Mouse (Mus musculus): ENCODE measurements at regions not wholly inside any gene's neighbourhood (a gene's known extent, or its start where the extent isn't known, plus 50 kb on each side); places are given as distances from the start of the nearest gene placed in this dataset.

DNA sequence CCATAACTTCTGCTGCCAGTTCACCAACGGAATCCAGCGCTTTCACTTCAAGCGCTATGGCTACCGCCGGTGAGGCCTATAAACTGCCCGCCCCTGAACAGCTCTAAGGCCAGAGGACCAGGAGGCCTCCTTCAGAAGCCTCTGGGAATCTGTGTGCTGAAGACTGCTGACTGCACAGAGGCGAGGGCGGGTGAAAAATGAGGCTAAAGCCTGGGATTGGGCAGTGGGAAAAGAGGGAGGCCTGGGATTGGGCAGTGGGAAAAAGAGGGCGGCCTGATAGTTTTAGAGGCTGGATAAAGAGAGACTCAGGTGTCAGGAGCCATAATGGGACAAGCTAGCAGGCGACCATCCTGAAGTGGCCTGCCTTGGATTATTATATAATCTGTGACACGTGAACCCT is 80.8 kb downstream of the Plekhb2 start:
- DNase-seq, result no peak

DNA sequence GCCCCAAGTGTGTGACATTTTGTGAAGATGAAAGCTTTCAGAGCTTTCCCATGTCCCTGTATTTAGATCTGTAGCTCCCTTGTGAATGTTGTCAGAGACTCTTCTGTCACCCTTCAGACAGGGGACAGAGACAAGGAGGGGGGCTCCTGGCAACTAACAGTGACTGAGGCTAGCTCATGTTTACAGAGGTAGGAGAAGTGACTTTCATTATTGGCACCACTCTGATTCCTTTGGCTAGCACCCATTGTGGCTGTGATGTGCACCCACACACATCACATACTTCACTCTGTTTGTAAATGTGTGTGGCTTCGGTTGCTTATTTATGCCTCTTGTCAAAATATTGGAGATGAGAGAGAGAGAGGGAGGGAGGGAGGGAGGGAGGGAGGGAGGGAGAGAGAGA is 93.4 kb downstream of the Plekhb2 start:
- DNase-seq, result no peak

DNA sequence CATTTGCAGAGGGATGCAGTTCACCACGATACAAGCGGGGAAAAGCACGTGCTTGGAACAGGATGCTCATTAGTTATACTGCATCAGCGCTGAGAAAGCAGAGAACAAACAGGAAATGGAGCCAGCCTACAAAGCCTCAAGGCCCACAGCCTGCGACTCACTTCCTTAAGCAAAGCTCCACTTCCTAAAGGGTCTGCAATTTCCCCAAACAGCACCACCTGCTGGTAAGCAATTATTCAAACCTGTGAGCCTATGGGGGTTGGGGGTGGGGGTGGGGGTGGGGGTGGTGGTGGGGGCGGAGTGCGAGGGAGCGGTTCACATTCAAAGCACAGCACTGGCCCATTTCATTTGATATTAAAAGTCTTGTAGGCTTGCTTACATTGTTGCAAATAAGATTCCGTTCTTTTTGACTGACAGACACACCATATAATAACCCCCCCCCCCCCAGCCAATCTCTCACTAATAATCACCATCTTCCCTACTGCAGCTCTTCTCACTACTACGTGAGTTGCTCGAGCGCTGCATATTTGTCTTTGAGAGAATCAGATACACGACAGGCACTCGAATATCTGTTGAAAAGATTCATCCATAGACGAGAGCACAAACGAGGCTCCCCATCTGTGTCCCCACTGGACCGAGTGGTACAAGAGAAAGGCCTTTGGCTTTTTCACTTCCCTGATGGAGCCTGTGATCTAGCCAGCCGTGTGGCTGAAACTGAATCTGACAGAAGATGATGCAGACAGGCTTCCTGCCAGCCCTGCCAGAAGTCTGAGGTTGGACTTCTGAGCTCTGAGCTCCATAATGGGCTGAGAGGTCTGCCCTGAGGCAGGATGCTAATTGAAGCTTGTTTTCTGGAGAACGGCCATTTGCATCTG is 112.1 kb downstream of the Plekhb2 start:
- DNase-seq, result no peak

DNA sequence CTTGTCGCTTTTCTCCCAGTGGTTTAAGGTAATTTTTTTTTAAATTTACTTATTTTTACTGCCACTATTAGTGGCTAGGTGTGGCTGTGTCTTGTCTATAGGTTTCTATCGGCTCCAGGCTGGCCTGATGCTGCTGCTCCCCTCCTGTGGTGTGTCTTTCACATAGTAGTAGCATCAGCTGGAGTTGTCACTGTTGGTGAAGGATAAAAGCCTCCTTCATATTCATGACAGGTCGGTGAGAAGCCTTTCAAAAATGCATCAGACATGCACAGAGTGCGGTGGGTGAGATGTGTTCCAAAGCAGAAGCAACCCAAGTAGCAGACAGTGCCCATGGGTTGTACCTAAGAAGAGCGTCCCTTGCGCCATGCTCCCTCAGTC is 112.7 kb downstream of the Plekhb2 start:
- no peak for DNase-seq

DNA sequence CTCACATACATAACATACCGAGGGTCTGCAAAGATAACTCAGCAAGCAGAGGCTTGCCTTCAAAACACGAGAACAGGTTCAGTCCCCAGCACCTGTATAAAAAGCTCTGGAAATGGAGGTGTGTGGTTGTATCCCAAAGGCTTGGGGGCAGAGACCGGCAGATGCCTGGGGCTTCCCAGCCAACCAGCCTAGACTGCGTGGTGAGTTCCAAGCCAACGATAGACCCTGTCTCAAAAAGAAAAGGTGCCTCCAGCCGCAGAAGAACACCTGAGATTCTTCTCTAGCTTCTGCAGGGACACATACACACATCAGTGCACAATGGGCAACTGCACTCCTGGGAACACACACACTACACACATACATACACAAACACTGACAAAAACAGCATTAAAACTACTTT is 125.0 kb downstream of the Plekhb2 start:
- DNase-seq, result no peak

DNA sequence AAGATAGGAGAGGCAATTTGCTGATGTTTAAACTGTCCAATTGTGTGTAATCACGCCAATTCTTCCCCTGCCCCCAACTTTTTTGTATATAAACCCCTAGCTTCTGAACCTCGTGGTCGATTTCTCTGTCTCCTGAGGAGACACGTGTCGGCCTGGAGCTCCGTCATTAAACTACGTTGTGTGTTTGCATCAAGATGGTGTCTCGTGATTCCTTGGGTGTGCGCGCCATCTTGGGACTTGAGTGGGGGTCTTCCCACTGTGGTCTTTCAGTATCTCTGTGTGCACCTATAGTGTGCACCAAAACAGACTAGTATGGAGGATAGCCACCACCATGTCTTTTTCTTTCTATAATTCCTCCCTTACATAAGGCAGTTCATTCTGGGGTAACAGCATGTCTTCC is 128.4 kb downstream of the Plekhb2 start:
- no peak for DNase-seq

DNA sequence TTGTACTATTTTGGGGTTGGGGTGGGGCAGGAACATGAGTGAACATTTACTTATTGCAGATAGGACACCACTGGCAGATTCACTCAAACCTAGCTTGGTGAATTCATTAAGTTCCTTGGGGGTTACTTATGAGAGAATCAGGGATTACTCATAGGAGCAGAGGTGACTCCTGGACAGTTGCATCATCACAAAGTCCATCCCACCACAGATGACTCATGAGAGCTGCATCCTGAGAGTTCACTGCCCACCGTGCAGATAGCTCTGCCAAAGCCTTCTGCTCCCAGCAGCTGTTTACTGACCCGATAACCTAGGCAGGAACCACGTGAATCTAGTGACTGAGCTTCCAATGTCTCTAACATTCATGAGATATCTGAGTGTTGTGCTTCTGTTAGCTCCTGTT is 129.6 kb downstream of the Plekhb2 start:
- no peak for DNase-seq

DNA sequence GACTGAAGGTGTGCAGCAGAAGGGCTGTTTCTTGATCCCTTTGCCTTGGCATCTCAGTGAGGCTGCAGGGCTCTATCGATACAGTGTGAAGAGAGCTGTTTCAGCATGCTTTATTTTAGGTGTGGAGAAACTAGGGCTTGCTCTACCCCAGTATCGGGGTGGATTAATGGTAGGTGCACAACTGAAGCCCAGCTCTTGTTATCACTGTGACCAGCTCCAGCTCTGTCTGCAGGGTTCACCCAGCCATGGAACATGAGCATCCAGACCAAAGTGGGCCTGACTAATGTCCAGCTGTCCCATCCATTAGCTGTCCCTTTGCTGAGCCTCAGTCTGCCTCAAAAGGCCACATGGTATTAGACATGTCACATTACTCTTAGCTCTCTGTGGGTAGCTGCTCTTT is 132.2 kb downstream of the Plekhb2 start:
- no peak for DNase-seq

DNA sequence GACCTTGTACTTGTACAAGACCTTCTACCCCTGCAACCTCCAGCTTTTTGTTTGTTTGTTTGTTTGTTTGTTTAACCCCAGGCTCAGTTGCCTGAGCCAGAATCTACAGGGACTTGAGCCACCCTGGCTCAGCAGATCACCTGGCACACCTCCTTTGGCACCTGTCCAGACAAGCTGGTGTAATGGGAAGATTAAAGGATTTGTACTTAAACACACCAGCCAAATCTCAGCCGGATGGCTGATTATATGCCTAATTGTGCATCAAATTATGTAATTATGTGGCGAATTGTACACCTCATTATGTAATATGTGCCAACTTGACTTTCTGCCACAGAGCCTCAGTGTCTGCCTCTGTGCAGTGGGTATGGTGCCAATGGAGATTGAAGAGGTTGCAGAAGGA is 133.2 kb downstream of the Plekhb2 start:
- no peak for DNase-seq

DNA sequence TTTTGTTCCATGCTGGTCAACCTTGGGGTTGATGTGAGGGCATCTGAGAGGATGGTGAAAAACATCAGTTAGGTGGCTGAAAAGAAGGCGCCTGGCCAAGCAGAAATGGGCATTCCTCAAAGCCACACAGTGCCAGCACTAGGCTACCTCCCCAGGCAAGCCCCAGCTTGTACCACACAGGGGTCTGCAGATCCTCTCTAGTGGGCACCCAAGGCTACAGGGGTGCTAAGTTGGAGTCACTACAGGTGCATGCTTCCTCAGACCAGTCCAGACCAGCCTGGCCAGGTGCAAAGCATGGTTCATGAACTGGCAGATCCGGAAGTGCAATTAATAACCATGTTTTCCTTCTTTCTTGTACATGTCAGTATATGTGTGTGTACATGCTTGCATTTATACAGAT is 137.1 kb downstream of the Plekhb2 start:
- no peak for DNase-seq

DNA sequence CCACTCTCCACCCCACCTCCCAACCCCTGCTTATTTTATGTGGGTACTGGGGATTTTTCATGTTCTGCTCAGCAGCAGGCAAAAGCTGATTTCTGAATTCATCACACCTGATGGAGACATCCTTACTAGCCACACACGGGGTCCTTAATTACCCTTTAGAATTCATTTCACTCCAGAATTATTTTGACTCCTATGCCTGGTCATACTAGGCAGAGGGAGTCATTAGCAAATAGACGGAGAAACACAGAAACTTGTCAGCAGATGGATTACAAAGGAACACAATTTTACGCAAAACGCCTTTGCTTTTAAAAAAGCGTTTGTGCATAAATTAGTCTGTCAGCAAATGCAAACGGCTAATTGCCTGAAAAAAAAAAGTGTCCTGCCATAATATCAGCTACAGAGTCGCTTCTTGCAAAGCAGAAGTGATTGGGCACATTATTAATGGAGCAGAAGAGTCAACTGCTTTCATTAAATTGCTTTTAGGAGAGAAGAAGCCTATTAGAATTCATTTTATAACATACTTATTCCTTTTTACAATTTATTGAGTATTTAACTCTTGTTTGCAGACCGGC is 138.0 kb downstream of the Plekhb2 start:
- DNase-seq, result no peak

DNA sequence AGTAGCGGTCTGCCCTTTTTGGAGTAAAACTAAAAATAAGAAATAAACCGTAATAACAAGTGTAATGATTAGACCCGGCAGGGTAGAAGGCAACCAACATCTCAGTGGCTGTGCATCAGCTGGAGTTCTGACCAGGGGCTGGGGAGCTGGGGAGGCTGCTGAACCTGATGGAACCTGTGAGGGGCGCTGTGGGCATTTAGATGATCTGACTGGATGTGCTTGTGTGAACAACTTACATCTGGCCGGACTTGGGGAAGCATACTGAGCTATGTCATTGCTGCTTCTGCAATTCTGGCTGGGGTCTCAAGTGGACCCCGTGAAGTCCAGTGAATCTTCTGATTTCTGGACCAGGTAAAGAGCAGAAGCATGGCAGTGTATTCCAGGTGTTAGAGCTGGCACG is 138.4 kb downstream of the Plekhb2 start:
- no peak for DNase-seq

DNA sequence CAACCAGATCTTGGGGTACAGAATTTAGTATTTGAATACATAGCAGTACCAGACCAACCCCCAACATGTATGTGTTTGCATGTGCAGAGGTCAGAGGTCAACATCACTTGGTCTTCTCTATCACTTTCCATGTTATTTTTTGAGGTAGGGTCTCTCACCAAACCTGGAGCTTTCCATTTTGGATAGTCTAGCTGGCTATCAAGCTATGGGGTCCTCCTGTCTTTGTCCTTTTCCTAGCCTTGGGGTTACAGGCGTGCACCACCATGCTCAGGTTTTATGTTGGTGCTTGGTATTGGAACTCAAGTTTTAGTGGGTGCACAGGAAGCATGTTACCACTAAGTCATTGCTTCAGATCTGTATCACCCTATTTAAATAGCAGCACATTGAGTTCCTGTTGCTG is 151.0 kb downstream of the Plekhb2 start:
- no peak for DNase-seq

DNA sequence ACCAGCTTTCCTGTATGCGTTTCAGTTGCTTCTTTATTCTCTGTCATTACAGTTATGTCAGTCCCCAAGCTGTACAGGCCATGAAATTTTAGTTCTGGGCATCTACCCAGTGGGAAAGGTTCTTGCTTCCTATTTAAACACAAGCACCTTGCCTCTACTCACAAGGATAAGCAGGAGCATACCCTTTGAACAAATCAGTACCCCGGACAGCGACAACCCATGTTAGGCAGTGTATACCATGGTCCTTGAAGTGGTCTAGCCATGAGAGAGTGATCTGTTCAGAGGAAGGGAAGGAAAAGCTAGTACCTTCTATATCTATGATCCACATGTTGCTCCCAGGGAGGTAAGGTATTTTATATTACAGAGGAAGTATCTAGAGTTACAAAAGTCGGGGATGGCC is 167.7 kb downstream of the Plekhb2 start:
- no peak for DNase-seq

DNA sequence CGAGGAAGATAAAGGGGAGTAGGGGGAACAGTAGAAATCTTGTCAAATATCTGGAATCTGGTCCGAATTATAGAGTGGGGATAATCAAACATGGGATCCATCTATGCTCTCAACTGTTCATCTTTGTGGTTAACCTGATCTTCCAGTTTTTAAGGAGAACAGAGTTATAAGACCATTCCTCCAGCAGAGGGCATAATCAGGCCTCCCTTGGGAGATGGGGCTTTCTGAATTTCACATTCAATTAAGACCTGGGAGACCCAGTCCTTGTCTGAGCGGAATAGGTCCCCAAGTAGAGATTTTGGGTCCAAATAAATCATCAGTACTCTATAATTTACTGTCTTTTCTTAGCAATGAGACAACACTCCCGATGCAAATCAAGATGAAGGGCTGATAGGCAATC is 182.8 kb downstream of the Plekhb2 start:
- no peak for DNase-seq

DNA sequence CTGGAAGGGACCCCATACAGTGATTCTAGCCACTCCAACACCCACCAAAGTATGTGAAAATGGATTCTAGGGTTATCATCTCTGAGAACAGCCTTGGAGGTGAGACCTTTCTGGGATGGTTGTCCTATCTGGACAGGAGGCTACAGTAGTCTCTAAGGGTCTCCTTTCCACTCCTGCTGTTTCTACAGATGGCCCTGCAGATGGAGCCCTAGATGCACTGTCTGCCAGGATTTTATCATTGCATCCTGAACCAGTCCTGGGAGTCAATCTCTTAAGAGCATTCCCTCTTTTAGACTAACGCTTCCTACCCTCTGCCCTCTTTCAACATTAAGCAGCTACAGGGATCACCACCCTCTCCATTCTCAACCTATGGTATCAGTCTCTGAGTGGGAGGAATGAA is 223.0 kb downstream of the Plekhb2 start:
- peak; percentile 2 for DNase-seq

DNA sequence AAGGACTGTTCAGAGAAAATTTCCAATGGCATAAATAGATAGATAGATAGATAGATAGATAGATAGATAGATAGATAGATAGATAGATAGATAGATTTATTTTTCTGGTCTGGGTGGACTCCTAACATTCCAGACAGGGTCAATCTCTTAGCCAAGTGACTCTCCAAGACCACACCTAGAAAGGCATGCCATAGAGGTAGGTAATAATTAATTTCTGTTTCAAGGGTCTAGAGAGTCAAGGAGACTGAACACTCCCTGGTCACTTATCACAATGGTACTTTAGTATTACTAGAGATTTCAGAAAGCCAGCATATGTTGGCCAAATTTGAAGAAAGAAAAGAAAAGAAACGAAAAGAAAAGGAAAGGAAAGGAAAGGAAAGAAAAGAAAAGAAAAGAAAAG is 245.1 kb downstream of the Plekhb2 start:
- DNase-seq, result no peak

DNA sequence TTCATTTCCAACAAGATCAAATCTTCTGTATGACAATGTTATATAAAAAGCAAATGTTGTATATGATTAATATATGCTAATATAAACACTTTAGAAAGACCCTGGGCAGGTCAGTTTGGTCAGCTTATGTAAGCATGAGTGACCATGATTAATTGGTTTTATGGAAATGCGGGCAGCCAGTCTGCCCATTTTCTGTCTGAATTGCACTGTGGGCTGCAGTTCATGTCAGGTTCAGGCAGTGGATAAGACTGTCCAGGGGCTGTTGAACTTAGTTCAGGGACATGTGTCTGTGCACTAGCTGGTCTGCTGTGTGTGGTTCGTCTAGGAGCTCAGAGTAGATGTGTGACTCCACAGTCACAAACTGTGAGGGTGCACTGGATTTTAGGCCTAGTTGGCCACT is 246.0 kb downstream of the Plekhb2 start:
- no peak for DNase-seq

DNA sequence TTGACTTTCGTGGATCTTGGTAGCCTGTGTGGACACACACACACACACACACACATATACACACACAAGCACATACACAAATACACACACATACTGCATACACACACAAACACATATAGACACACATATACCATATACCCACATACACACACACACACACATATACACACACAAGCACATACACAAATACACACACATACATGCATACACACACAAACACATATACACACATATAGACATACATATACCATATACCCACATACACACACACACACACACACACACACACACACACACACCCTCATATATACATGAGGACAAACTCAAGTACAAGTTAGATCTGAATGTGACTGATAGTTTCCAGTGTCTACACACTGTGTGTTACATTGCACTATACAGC is 256.9 kb downstream of the Plekhb2 start:
- DNase-seq, result no peak

DNA sequence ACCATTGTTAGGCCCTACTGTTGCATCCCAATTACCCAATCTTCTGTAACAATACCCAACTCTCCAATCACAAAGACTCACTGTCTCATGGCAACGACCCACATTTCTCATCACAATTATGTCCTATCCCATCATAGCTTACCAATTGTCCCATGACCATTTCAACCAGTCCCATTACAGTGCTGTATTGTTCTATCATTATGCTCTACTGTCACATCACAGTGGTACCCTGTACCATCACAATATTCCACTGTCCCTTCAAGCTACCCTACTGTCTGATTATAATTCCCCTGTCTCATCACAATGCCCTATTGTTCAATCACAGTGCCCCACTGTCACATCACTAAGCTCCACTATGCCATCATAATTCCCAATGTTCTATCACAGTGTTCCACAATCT is 260.0 kb downstream of the Plekhb2 start:
- DNase-seq, result no peak

DNA sequence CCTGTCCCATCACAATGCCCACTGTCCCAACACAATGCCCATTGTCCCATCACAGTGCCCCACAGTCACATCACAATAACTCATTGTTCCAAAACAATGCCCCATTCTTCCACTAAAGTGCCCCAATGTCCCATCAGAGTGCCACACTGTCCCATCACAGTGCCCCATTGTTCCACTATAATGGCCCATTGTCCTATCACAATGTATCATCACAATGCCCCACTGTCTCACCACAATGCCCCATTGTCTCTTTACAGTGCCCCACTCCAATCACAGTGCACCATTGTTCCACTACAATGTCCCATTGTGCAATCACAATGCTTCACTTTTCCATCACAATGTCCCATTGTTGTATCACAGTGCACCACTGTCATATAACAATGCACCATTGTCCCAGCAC is 265.7 kb downstream of the Plekhb2 start:
- no peak for DNase-seq

DNA sequence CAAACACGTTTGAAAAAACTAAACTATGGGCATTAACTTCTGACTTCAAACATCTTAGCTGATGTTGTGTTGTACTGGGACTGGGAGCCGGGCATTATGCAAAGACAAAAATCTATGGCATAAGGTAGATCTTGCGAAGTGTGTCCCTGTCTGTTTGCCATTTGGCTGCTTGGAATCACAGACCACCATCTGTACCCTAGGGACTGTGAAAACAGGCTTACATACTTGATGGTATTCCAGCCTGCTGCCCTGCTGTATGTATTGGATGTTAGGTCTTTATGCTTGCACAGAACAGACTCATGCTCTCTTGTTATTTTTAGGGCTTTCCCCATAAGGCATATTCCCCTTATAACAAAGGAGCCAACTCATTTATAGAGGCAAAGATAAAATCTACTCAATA is 288.1 kb downstream of the Plekhb2 start:
- no peak for DNase-seq

DNA sequence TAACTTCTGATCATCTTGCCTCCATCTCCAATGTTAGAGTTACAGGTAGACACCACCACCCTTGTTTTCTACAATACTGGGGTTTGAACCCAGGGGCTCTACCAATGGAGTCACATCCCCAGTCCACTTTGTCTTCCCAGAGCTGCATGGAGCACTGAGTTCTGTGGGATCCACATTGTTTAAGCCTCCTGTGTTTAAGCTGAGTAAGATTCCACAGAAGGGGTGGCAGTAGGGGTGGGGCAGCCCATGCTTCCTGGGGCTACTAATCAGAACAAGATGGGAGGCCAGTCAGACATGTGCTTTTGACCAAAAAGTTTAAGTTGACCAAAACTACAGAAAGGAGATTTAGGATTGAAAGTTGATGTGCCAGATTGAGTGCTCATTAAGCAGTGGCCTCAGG is 299.3 kb downstream of the Plekhb2 start:
- no peak for DNase-seq

DNA sequence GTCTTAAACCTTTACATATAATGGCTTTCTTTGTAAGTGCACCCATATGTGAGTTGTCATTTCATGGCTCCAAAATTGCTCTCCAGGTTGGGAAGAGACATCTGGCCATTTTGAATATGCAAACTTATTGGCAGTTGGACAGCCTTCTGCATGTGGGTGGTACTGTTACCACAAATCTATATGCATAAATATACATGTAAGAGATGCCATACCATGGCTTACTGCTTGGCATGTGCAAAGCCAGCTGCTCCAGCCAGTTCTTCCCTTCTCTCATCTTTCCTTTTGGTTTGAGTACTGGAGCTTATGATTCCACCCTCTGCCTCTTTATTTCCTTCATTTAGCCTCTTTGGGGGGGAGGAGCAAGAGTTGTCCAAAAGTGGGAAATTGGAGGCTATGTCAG is 312.7 kb downstream of the Plekhb2 start:
- DNase-seq, result no peak

DNA sequence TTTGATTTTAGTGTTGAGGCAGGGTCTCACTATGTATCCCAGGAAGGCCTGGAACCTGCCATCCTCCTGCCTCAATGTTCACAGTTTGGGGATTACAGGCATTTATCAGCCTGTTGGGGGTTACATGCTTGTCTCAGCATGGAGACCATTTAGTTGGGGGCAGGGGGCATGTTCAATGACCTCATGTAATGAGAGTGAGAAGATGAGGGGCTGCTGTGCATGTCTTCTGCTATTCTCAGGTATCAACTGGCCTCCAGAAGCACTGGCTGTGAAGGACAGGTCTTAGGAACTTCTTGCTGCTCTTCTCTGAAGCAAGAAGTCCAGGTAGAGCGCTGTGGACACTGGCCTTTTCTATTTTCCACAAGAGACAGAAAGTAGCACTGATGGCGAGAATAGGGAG is 350.9 kb downstream of the Plekhb2 start:
- DNase-seq, result no peak

All from cerebellum, adult 11 months (tissue).